Mouse (Mus musculus): ENCODE data around the gene Plxnb3. TPM values are rescaled to one million over a fixed set of nuclear protein-coding genes. Genes with fewer than 3 reads are reported as not detected.

Plxnb3 gene
- polyA plus RNA-seq (2012; fragmentation: generic; extraction: Trizol), result 0.02 TPM
- long read RNA-seq, experiment 1, result 0 reads
- long read RNA-seq, experiment 2, result 0 reads

DNA sequence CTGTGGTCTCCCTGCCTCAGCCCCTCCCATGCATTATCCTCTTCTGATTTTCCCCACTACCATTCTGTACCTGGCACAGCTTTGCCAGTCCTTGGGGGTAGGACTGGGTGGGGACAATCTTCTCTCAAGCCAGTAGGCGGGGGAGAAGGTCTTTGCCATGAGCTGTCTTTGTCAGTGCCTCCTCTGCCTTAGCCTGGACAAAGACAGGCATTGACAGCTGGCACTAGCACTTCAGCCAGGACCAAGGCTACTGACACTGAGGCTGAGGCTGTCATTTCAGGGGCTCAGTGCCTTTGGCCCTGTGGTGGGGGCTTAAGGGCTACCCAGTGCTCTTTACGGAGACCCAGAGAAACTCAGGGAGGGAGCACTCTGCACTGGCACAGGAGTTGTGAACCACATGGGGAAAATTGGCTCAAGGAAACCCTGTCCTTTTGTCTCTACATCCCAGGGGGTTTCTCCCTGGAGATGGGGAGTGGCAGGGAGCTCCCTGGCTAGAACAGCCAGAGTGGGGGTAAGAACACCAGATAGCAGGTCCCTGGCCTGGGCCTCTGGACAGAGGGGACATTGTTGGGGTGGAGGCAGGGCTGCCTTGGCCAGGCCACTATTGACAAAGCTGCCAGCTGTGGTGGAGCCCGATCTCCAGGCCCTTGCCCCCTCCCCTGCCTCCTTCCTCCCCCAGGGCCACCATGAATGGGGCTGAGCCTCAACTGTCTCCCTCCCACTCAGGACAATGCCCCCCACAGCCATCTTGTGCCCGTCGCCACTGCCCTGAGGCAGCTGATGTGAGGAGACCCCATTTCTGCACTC lies at the start of gene Plxnb3:
TSS of gene Plxnb3 (plus strand) at position 757 of the 807 bp plus-strand sequence.
- Histone ChIP-seq H3K4me3 (ENCODE audit: insufficient read depth, poor library complexity, severe bottlenecking) (no peak within 1 kb of the TSS), H3ac (ENCODE audit: control insufficient read depth, insufficient read length, low read depth) (no peak within 1 kb of the TSS), H3K79me3 (ENCODE audit: low read depth) (no peaks in the 10 kb centered on the region), H3K36me3 (ENCODE audit: control insufficient read depth, insufficient read depth) (no peaks in the 10 kb centered on the region), H3K79me2 (ENCODE audit: control insufficient read depth, insufficient read depth) (no peaks in the 10 kb centered on the region), H3K27me3 (ENCODE audit: control insufficient read depth, insufficient read depth, insufficient read length) (no peaks in the 10 kb centered on the region)
- TF ChIP-seq MAX (IDR thresholded peaks at IDR 0.05) (no peak), USF1 (IDR thresholded peaks at IDR 0.05; ENCODE audit: low read depth) (no peak), MYOG (IDR thresholded peaks at IDR 0.05; ENCODE audit: control insufficient read depth, extremely low read depth, insufficient read length) (no peak), MYOD1 (IDR thresholded peaks at IDR 0.05; ENCODE audit: control insufficient read depth, insufficient read length, low read depth) (no peak), CEBPB (IDR thresholded peaks at IDR 0.05; ENCODE audit: low read depth) (no peak), CTCF (IDR thresholded peaks at IDR 0.05; ENCODE audit: control insufficient read depth, insufficient read depth, insufficient read length) (no peak), FOSL1 (IDR thresholded peaks at IDR 0.05; ENCODE audit: insufficient read depth, low read length, poor library complexity, severe bottlenecking) (no peak)

GRCm38 (mm10) chrX:73715476-73716108 lies 41.3 kb upstream of the Plxnb3 start:
- Histone ChIP-seq H3K36me3 (ENCODE audit: control insufficient read depth, insufficient read depth) (peaks cover 15% of the 10 kb centered on the region), H3K27me3 (ENCODE audit: control insufficient read depth, insufficient read depth, insufficient read length) (no peaks in the 10 kb centered on the region), H3K4me3 (ENCODE audit: insufficient read depth, poor library complexity, severe bottlenecking) (peak overlapping the region; percentile 49), H3K79me3 (ENCODE audit: low read depth) (peaks cover 18% of the 10 kb centered on the region), H3ac (ENCODE audit: control insufficient read depth, insufficient read length, low read depth) (peak overlapping the region; percentile 89), H3K79me2 (ENCODE audit: control insufficient read depth, insufficient read depth) (peaks cover 26% of the 10 kb centered on the region)
- TF ChIP-seq MYOD1 (IDR thresholded peaks at IDR 0.05; ENCODE audit: control insufficient read depth, insufficient read length, low read depth) (no peak), USF1 (IDR thresholded peaks at IDR 0.05; ENCODE audit: low read depth) (no peak), MAX (IDR thresholded peaks at IDR 0.05) (no peak), CTCF (IDR thresholded peaks at IDR 0.05; ENCODE audit: control insufficient read depth, insufficient read depth, insufficient read length) (no peak), MYOG (IDR thresholded peaks at IDR 0.05; ENCODE audit: control insufficient read depth, extremely low read depth, insufficient read length) (no peak), FOSL1 (IDR thresholded peaks at IDR 0.05; ENCODE audit: insufficient read depth, low read length, poor library complexity, severe bottlenecking) (no peak), CEBPB (IDR thresholded peaks at IDR 0.05; ENCODE audit: low read depth) (no peak)

DNA sequence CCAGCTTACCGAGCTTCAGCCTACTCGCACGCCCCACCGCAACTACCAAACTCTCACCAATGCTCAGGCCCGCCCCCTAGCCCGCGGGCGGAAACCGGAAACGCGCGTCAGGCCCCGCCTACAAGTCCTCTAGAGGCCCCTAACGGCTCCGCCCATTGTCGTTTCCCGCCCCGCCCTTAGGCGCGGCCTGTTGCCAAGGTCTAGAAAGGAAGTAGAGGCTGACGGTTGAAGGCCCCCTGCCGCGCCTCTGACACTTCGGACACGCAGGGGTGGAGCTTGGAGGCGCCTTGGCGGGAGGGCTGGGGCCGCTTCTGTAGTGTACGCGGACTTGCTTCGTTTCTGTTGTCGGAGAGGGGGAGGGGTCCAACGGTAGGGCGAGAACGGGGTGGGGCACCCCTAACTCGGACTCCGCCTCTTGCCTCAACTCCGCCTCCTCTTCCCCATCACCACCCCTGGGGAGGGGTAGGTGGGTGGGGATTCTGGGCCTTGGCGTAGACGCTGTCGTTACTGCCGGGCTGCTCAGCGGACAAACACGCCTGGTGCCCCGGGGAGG lies 40.7 kb upstream of the Plxnb3 start, which contains the start of the genes Bcap31 and Abcd1:
TSS of gene Bcap31 (minus strand) at position 67 of the 553 bp plus-strand sequence.
TSS of gene Abcd1 (plus strand) at position 489 of the 553 bp plus-strand sequence.
- Histone ChIP-seq H3K27me3 (ENCODE audit: control insufficient read depth, insufficient read depth, insufficient read length) (no peaks in the 10 kb centered on the region), H3ac (ENCODE audit: control insufficient read depth, insufficient read length, low read depth) (peak within 1 kb of the TSS; percentile 89), H3K79me2 (ENCODE audit: control insufficient read depth, insufficient read depth) (peaks cover 26% of the 10 kb centered on the region), H3K36me3 (ENCODE audit: control insufficient read depth, insufficient read depth) (peaks cover 15% of the 10 kb centered on the region), H3K79me3 (ENCODE audit: low read depth) (peaks cover 18% of the 10 kb centered on the region), H3K4me3 (ENCODE audit: insufficient read depth, poor library complexity, severe bottlenecking) (peak within 1 kb of the TSS; percentile 49)
- TF ChIP-seq MAX (IDR thresholded peaks at IDR 0.05), result no peak
- TF ChIP-seq CEBPB (IDR thresholded peaks at IDR 0.05; ENCODE audit: low read depth), result no peak
- no peak for TF ChIP-seq MYOG (IDR thresholded peaks at IDR 0.05; ENCODE audit: control insufficient read depth, extremely low read depth, insufficient read length)
- TF ChIP-seq FOSL1 (IDR thresholded peaks at IDR 0.05; ENCODE audit: insufficient read depth, low read length, poor library complexity, severe bottlenecking), result no peak
- TF ChIP-seq USF1 (IDR thresholded peaks at IDR 0.05; ENCODE audit: low read depth), result no peak
- no peak for TF ChIP-seq CTCF (IDR thresholded peaks at IDR 0.05; ENCODE audit: control insufficient read depth, insufficient read depth, insufficient read length)
- no peak for TF ChIP-seq MYOD1 (IDR thresholded peaks at IDR 0.05; ENCODE audit: control insufficient read depth, insufficient read length, low read depth)

GRCm38 (mm10) chrX:73716709-73717545 lies 40.0 kb upstream of the Plxnb3 start:
- Histone ChIP-seq H3K27me3 (ENCODE audit: control insufficient read depth, insufficient read depth, insufficient read length) (no peaks in the 10 kb centered on the region), H3K36me3 (ENCODE audit: control insufficient read depth, insufficient read depth) (peaks cover 12% of the 10 kb centered on the region), H3K79me3 (ENCODE audit: low read depth) (peaks cover 18% of the 10 kb centered on the region), H3K79me2 (ENCODE audit: control insufficient read depth, insufficient read depth) (peaks cover 26% of the 10 kb centered on the region), H3K4me3 (ENCODE audit: insufficient read depth, poor library complexity, severe bottlenecking) (peak overlapping the region; percentile 21), H3ac (ENCODE audit: control insufficient read depth, insufficient read length, low read depth) (peak overlapping the region; percentile 47)
- no peak for TF ChIP-seq MYOD1 (IDR thresholded peaks at IDR 0.05; ENCODE audit: control insufficient read depth, insufficient read length, low read depth)
- no peak for TF ChIP-seq FOSL1 (IDR thresholded peaks at IDR 0.05; ENCODE audit: insufficient read depth, low read length, poor library complexity, severe bottlenecking)
- TF ChIP-seq MYOG (IDR thresholded peaks at IDR 0.05; ENCODE audit: control insufficient read depth, extremely low read depth, insufficient read length), result no peak

DNA sequence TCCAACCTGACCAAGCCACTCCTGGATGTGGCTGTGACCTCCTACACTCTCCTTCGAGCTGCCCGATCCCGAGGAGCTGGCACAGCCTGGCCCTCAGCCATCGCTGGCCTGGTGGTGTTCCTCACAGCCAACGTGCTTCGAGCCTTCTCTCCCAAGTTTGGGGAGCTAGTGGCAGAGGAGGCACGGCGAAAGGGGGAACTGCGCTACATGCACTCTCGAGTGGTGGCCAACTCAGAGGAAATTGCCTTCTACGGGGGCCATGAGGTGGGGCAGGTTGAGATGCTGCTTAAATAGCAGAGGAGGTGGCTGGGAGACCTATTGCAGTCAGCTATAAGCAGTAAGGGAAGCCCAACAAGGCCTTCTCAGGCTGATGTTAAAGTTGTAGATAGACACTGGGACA lies 39.2 kb upstream of the Plxnb3 start:
- Histone ChIP-seq H3K27me3 (ENCODE audit: control insufficient read depth, insufficient read depth, insufficient read length) (no peaks in the 10 kb centered on the region), H3K79me2 (ENCODE audit: control insufficient read depth, insufficient read depth) (peaks cover 26% of the 10 kb centered on the region), H3K36me3 (ENCODE audit: control insufficient read depth, insufficient read depth) (peaks cover 5% of the 10 kb centered on the region), H3K79me3 (ENCODE audit: low read depth) (peaks cover 18% of the 10 kb centered on the region), H3ac (ENCODE audit: control insufficient read depth, insufficient read length, low read depth) (no peak overlapping the region), H3K4me3 (ENCODE audit: insufficient read depth, poor library complexity, severe bottlenecking) (no peak overlapping the region)
- TF ChIP-seq CEBPB (IDR thresholded peaks at IDR 0.05; ENCODE audit: low read depth) (no peak), MYOG (IDR thresholded peaks at IDR 0.05; ENCODE audit: control insufficient read depth, extremely low read depth, insufficient read length) (no peak), USF1 (IDR thresholded peaks at IDR 0.05; ENCODE audit: low read depth) (no peak), MAX (IDR thresholded peaks at IDR 0.05) (no peak)
